Mouse (Mus musculus): Measurements from ENCODE around the gene Sik1. TPM values are rescaled to one million over a fixed set of nuclear protein-coding genes. Genes with fewer than 3 reads are reported as not detected.

Sik1 gene
- polyA plus RNA-seq, 1 experiment: 9.3 TPM

- TF ChIP-seq USF1 (IDR thresholded peaks at IDR 0.05; ENCODE audit: low read depth) (no peak), MAX (IDR thresholded peaks at IDR 0.05) (no peak), CTCF (IDR thresholded peaks at IDR 0.05; ENCODE audit: control insufficient read depth, insufficient read depth, insufficient read length) (no peak), FOSL1 (IDR thresholded peaks at IDR 0.05; ENCODE audit: insufficient read depth, low read length, poor library complexity, severe bottlenecking) (no peak), MYOD1 (IDR thresholded peaks at IDR 0.05; ENCODE audit: control insufficient read depth, insufficient read length, low read depth) (no peak), CEBPB (IDR thresholded peaks at IDR 0.05; ENCODE audit: low read depth) (no peak), MYOG (IDR thresholded peaks at IDR 0.05; ENCODE audit: control insufficient read depth, extremely low read depth, insufficient read length) (no peak)
- H3K4me3 ChIP-seq (ENCODE audit: insufficient read depth, poor library complexity, severe bottlenecking): no peak overlapping the region
- no peaks in the 10 kb centered on the region for H3K79me2 ChIP-seq (ENCODE audit: control insufficient read depth, insufficient read depth)
- no peaks in the 10 kb centered on the region for H3K27me3 ChIP-seq (ENCODE audit: control insufficient read depth, insufficient read depth, insufficient read length)
- H3K79me3 ChIP-seq (ENCODE audit: low read depth): no peaks in the 10 kb centered on the region
- H3ac ChIP-seq (ENCODE audit: control insufficient read depth, insufficient read length, low read depth): no peak overlapping the region
- no peaks in the 10 kb centered on the region for H3K36me3 ChIP-seq (ENCODE audit: control insufficient read depth, insufficient read depth)
Observed at GRCm38 (mm10) chr17:31795893-31796292, 59.7 kb downstream of the Sik1 start.

Other genes starting within 250 kb of the Sik1 start
- 0.25 TPM for gene Cbs, start 218.6 kb downstream of the Sik1 start, polyA plus RNA-seq (2012; fragmentation: generic; extraction: Trizol)
- 283 TPM for gene U2af1, start 196.9 kb downstream of the Sik1 start, polyA plus RNA-seq (2012; fragmentation: generic; extraction: Trizol)
- gene Cryaa, start 178.0 kb downstream of the Sik1 start, polyA plus RNA-seq (2012; fragmentation: generic; extraction: Trizol): not detected
- 21.0 TPM for gene Rrp1b, start 180.3 kb upstream of the Sik1 start, polyA plus RNA-seq (2012; fragmentation: generic; extraction: Trizol)
- gene Hsf2bp, start 180.5 kb upstream of the Sik1 start, polyA plus RNA-seq (2012; fragmentation: generic; extraction: Trizol): 1.1 TPM